Mouse (Mus musculus) C2C12 (cell line): Measurements from ENCODE around the gene Mxra7. TPM values are rescaled to one million over a fixed set of nuclear protein-coding genes. Genes with fewer than 3 reads are reported as not detected.

Source experiments
- H3K27me3 ChIP-seq: one replicate; pipeline ENCODE4 v1.6.1; 2011; ENCODE audit not compliant: control insufficient read depth, insufficient read depth, insufficient read length
- H3K36me3 ChIP-seq: one replicate; pipeline ENCODE4 v1.6.1; 2011; ENCODE audit not compliant: control insufficient read depth, insufficient read depth
- H3K4me3 ChIP-seq: one replicate; pipeline ENCODE4 v1.5.1; 2011; ENCODE audit warnings: mild to moderate bottlenecking, control low read depth; ENCODE audit not compliant: poor library complexity, insufficient read depth, severe bottlenecking
- H3K79me2 ChIP-seq: one replicate; pipeline ENCODE4 v1.6.1; 2011; ENCODE audit not compliant: control insufficient read depth, insufficient read depth
- H3K79me3 ChIP-seq: one replicate; pipeline ENCODE4 v1.6.1; 2011; ENCODE audit warnings: low read depth, control low read depth
- H3ac ChIP-seq: one replicate; pipeline ENCODE3; 2011; ENCODE audit warnings: low read depth; ENCODE audit not compliant: control insufficient read depth, insufficient read length
- CEBPB ChIP-seq: IDR thresholded peaks from one replicate; pipeline ENCODE4 v1.6.1; 2011; ENCODE audit warnings: low read depth, mild to moderate bottlenecking, control low read depth, moderate library complexity
- CTCF ChIP-seq: IDR thresholded peaks from one replicate; pipeline ENCODE4 v1.5.1; 2011; ENCODE audit not compliant: control insufficient read depth, insufficient read depth, insufficient read length
- FOSL1 ChIP-seq: IDR thresholded peaks from one replicate; pipeline ENCODE4 v1.8.0; 2011; ENCODE audit warnings: mild to moderate bottlenecking, low read length; ENCODE audit not compliant: poor library complexity, insufficient read depth, severe bottlenecking
- MAX ChIP-seq: IDR thresholded peaks from one replicate; pipeline ENCODE4 v1.6.1; 2011; ENCODE audit warnings: mild to moderate bottlenecking, control low read depth
- MYOD1 ChIP-seq: IDR thresholded peaks from one replicate; pipeline ENCODE4 v1.6.1; 2011; ENCODE audit warnings: low read depth; ENCODE audit not compliant: control insufficient read depth, insufficient read length
- MYOG ChIP-seq: IDR thresholded peaks from one replicate; pipeline ENCODE4 v1.6.1; 2011; ENCODE audit not compliant: control insufficient read depth, insufficient read length; ENCODE audit errors: extremely low read depth
- USF1 ChIP-seq: IDR thresholded peaks from one replicate; pipeline ENCODE4 v1.6.1; 2011; ENCODE audit warnings: low read depth, mild to moderate bottlenecking, control low read depth, moderate library complexity
- polyA plus RNA-seq: library from polyadenylated mRNA; unstranded; fragments of >200 nt; fragmentation: generic; extraction: Trizol; gene quantifications from one replicate; pipeline ENCODE4 v1.2.1, GENCODE M21; 2012; ENCODE audit warnings: missing spikeins

Mxra7 gene
- polyA plus RNA-seq, 1 experiment, result 70.2 TPM

DNA sequence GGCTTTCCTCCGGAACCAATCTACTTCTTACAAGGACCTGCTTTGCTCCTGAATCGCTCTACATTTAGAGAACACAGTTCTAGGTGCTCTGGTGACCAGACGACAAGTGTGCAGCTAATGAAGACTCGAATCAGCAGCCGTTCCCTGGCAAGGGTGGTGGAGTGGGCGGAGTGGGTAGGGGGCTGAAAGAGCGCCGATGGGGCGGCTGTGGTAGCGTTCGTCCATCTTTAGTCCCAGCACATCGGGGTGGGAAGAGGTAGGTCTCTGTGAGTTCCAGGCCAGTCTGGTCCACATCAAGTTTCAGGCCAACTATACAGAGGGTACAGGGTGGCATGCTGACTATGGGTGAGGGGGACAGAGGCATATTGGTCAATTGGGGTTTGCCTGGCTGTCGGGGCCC is 14.2 kb downstream of the Mxra7 start:
- Histone ChIP-seq H3K79me3 (peaks cover 21% of the 10 kb centered on the region), H3K4me3 (no peak overlapping the region), H3K79me2 (peaks cover 39% of the 10 kb centered on the region), H3K36me3 (peaks cover 32% of the 10 kb centered on the region), H3ac (no peak overlapping the region), H3K27me3 (no peaks in the 10 kb centered on the region)
- TF ChIP-seq MAX, result no peak
- TF ChIP-seq MYOD1, result no peak
- no peak for TF ChIP-seq MYOG
- TF ChIP-seq CEBPB, result no peak
- no peak for TF ChIP-seq USF1
- TF ChIP-seq CTCF, result no peak
- TF ChIP-seq FOSL1, result no peak

DNA sequence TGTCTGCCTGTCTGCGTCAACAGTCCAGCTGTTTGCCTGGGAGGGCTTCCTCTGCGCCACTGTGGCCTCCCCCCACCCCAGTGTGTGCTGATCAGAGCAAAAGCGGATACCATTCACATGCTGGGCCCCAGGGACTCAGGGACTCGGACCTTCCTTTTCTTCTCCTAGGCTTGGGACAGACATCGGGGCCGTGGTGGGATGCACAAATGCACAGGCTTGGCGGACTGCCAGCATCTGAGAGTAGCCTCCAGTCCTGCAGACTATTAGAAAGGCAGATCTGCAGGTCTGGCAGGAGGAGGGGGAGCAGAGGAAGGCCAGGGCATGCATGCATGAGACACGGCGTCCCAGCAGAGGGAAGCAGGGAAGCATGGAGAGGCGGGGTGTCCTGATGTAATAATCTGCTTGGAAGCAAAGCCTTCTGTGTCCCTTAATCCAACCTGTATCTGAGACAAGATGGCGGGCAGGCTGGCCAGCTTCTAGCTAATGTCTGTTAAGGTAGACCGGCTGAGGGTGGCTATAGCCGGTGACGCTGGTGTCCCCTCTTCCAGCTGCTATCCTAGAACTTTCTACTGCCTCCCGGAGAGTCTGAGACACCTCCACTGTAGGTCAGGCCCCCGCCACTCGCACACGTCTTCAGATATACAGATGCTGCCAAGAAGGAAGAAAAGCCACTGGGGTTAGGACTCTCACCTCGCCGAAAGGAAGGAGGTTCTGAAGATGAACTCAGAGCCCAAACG is 14.9 kb downstream of the Mxra7 start:
- peaks cover 33% of the 10 kb centered on the region for H3K79me2 ChIP-seq
- peaks cover 14% of the 10 kb centered on the region for H3K79me3 ChIP-seq
- no peaks in the 10 kb centered on the region for H3K27me3 ChIP-seq
- TF ChIP-seq MAX (no peak), FOSL1 (no peak), USF1 (no peak), MYOG (no peak), CEBPB (no peak), CTCF (no peak), MYOD1 (no peak)
- H3ac ChIP-seq, result no peak overlapping the region
- H3K4me3 ChIP-seq, result no peak overlapping the region
- H3K36me3 ChIP-seq, result peaks cover 28% of the 10 kb centered on the region

DNA sequence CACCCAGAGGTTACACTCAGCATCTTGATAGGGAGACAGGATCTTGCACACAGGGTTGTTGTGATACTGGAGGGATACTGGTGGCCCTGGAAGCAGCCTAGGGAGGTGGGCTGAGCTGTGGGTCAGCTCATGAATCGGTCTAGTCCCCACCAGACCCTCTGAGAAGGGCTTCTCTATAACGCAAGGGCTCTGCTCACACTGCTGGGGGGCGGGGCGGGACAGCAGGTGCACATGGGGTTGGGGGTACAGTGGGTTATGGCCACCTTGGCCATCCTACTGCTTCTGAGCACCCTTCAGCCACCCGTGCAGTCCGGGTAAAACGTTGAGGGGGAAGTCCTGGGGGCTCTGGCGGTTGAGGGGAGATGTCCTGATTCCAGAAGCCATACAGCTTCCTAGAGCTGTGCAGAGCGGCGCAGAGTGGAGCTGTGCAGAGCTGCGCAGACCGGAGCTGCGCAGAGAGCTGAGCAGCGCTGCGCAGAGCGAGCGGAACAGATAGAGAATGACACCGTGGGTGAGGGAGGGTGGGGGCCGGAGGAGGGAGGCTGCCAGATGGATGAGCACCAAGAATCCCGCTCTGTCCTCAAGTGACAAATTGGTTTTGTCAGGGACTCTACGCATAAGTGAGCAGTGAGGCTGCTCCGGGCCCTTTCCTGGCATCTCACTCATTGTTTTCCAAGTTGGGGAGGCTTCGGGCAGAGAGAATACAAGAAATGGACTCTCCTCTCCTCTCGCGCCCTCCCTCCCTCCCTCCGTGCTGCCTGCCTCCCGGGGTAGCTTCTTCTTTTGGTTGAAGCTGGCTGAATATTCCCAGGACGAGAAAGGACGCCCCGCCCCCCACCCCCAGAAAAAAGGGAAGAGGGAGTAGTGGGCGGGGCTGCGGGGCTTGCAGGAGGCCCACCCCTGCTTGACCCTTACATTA is 16.6 kb downstream of the Mxra7 start:
- H3K79me2 ChIP-seq, result peaks cover 19% of the 10 kb centered on the region
- no peak overlapping the region for H3ac ChIP-seq
- H3K27me3 ChIP-seq, result no peaks in the 10 kb centered on the region
- H3K79me3 ChIP-seq, result peaks cover 5% of the 10 kb centered on the region
- TF ChIP-seq CEBPB (no peak), FOSL1 (no peak), MYOG (no peak), MAX (no peak), MYOD1 (no peak), CTCF (no peak), USF1 (no peak)
- no peak overlapping the region for H3K4me3 ChIP-seq
- H3K36me3 ChIP-seq, result peaks cover 34% of the 10 kb centered on the region

DNA sequence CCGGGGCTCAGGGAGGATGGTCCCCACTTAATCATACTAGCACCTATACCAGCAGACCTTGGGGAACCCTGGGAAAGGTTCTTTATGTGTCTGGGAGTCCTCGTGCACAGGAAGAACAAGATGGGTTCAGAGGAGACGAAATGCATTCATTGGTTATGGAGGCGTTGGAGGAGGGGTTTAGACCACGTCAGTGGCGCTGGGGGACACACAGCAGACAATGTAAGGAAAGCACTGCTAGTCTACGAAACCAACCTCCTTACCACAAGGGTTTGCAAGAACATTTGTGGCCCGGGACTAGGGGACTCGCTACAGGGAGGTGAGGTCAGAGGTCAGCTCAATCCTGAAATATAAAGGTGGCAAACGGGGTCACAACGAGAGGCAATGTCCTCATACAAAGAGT is 17.3 kb downstream of the Mxra7 start:
- H3K36me3 ChIP-seq, result peaks cover 35% of the 10 kb centered on the region
- H3K4me3 ChIP-seq, result no peak overlapping the region
- peaks cover 1% of the 10 kb centered on the region for H3K79me3 ChIP-seq
- peaks cover 12% of the 10 kb centered on the region for H3K79me2 ChIP-seq
- H3ac ChIP-seq, result no peak overlapping the region
- H3K27me3 ChIP-seq, result no peaks in the 10 kb centered on the region
- no peak for TF ChIP-seq USF1
- TF ChIP-seq CEBPB, result no peak
- TF ChIP-seq CTCF, result no peak
- TF ChIP-seq FOSL1, result no peak
- TF ChIP-seq MAX, result no peak
- TF ChIP-seq MYOD1, result no peak
- no peak for TF ChIP-seq MYOG

DNA sequence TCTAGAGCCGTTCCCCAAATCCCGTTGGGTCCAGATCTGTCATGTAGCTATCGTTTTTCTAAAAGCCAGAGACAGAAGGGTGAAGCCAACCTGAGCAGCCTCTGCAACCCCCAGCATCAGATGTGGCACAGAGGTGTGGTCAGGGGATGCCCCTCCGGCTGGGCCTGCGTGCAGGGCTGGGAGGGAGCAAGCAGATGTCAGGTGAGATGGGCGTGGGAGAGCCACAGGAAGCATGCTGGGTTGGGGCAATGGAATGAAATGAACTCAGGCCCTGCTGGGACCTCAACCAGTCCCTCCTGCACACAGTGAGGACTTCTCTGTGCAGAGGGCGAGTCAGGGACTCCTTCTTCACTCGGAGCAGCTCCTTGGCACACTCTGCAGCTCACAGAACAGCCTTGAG is 18.3 kb downstream of the Mxra7 start:
- TF ChIP-seq USF1 (no peak), CEBPB (no peak), MAX (no peak), MYOG (no peak), MYOD1 (no peak), FOSL1 (no peak), CTCF (no peak)
- H3K79me2 ChIP-seq, result peaks cover 2% of the 10 kb centered on the region
- H3K4me3 ChIP-seq, result no peak overlapping the region
- H3K36me3 ChIP-seq, result peaks cover 35% of the 10 kb centered on the region
- H3ac ChIP-seq, result no peak overlapping the region
- H3K79me3 ChIP-seq, result no peaks in the 10 kb centered on the region
- H3K27me3 ChIP-seq, result no peaks in the 10 kb centered on the region
